Mouse (Mus musculus) heart, adult 11 months (tissue): ENCODE measurements around the gene Adamts3.

Experiments
- DNase-seq: peaks from one replicate; pipeline ENCODE4 v3.0.0; 2022

The Adamts3 gene

DNA sequence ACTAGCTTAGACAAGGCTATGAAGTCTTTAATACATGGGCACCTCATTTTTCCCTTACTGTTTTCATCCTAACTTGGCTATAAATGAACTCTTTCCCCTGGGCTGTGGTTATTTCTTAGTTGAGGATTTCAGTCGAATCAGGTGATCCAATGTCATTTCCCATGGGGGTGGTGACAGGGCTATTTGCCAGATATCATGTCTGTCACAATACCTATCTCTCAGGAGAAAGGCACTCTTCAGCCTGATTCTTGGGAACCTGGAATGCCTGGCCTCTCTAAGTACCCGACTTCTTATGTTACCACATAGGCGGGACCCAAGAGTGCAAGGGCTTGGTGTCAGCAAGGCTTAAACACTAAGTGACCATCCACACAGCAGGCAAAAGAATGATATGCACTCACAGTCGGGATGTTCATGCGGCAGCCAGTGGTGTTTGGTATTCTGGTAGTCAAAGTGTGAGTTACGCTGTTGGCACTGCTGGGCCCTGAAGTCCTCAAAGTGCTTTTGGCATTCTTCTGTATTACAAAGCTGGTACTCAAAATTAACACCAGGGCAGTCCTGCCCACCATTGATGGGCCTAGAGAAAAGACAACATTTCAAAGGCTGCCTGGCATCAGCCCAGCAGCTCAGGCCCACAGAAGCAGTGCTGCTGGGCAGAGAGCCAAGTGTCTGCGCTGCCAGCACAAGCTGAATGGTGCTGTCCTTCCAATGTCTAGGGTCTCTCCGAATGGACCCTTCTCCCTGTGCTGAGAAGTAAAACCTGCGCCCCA lies 181.7 kb downstream of the Adamts3 start:
- DNase-seq = no peak

DNA sequence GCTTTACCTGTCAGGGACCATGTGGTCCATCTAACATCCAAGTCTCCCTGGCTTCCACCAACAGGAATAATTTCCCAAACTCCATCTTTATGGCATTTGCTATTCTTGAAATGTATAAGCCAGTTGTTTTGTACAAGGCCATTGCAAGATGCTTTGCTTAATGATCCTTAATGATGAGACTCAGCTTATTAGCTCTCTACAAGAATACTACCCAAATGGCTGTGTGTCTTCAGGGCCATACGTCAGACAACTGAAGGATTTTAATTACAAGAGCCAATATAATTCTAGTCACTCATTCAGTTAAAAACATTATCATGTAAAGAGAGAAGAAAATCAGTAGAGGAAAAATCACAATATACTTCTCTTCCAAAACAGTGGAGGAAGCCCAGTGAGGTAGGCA lies 195.3 kb downstream of the Adamts3 start:
- DNase-seq = no peak

DNA sequence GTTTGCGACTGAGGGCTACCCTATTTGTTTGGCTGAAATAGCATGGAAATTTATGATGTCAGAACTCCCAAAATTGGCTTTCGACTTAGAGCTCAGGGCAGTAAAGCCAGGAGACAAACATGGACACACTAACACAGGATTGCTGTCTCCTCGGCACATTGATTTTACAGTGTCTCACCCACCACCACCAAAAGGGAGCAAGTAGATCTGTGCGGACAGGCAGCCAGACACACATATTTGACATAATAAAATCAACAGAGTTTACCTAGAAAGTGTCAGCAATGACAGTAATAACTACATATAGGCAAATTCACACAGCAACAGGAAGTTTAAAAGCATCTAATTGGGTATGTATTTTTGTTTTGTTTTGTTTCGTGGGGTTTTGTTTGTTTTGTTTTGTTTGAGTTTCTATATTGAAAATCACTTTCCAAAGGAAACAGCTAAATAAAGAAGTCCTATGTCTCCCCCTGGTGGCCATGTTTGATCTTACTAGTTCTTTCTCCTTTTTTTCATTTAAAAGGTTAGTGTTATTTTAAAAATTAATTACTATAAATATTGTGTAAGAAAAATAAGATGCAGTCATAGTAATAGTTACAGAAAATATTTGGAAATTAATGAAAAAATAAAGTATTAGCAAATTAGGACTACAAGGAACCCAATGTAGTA lies 203.1 kb downstream of the Adamts3 start:
- no peak for DNase-seq

DNA sequence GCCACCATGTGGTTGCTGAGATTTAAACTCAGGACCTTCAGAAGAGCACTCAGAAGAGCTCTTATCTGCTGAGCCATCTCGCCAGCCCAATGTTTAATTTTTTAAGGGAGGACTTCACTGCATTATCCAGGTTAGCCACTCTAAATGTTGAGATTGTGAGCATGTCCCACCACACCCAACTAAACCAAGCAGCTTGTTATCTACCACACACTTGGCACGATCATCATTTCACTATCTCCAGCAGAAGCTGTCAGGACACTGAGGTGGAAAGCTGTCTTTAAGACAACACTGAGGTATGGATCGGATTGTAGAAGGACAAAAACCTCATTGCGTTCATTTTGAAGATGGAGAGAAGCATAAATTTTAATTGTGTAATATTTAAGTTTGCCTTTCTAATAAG lies 205.0 kb downstream of the Adamts3 start:
- DNase-seq = no peak

DNA sequence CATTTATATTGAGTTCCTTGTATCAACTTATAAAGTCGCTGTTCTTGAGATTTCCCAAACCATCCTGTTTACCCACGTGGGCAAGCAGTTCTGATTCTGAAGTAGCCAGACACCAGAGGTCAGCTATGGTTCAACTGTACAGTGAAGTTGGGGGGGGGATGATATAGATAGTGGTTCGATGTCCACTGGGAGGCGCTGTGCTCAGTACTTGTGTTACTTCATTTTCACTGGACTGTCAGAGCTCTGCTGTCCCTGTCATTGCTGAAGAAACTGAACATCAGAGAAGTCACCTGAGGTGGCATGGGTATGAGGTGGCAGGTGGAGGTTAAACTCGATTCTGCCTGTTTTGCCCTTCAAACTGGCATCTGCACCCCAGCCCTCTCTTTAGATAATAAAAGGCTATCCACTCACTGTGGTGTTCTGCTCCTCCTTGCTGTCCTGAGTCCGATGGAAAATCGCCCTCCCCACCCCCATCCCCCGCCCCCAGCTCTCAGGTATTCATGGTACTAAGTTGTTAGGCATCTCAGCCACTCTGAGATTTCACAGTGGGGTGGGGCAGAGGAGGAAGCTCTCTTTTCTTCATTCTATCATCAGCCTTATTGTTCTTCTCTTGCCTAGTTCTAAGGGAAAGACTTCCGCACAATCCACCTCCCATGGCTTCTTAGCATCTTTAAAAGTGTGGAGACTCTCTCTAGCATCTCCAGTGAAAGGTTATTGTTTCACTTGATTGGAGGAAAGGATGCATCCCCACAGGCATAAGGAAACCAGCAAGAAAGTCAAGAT lies 208.9 kb downstream of the Adamts3 start:
- no peak for DNase-seq

DNA sequence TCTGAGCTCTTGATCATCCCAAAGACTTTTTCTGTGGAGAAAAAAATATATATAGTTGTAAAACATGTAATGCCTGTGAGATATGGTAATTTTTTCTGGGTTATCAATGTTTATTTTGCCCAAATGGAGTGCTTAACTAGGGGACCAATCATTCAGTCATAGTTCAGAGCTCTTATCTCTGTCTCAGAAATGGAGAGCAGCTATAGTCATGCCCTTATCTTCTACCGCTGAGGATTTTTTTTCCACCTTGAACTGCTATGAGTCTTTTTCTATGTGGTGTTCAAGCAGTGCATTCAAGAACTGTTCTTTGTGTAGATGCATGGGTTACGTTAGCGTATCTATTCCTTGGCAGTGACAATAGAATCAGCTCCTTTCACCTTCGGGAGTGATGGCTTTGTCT lies 210.2 kb downstream of the Adamts3 start:
- DNase-seq = no peak

DNA sequence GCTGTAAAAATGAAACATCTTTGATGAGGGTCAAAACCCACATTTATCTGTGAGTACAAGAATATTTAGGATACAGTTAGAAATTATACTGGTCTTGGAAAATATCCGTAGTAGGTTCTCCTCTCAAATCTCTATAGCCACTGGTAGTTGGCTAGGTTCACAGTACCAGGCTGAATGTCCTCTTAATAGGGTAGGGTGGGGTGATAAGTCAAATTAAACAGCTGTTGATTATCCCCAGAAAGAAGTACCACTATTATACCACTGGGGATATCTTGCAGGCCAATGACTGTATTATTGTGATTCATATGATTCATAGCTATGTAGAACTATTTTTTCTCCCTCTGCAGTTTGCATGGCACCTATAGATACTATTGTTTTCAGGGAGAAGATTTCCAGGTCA lies 228.8 kb downstream of the Adamts3 start:
- DNase-seq = no peak

DNA sequence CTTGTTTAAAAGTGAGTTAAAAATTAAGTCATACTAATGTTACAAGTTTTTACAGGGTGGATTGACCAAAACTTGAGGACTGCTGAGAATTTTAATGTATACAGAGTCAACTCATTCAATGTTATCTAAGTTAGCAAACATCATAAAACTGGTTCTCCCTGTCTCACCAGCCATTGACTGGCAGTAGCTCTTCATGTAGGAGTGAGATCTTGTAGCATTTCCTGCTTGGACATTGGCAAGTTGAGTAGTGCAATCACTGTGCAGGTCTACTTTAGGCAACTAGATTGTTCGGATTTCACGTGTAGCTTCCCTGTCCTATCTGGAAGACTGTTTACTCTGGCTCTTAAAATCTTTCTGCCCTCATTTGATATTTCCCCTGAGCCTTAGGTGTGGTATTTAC lies 229.3 kb downstream of the Adamts3 start:
- DNase-seq = no peak

DNA sequence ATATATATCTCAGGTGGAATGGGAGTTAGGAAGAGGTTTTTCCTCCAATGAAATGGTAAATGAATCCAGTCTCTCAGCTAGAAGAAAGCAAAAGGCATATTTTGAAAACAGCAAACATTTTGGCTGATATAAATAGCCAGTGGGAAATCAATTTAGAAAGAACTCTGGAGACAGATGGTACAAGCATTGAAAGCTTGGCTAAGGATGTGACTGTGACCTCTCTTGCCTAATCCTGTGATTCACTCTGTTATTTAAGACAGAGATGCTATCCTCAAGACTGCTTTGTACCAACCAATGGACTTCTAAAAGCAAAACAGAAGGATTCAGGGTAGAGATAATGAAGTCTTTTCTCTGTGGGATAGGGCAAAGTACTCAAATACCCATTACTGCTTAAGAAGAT lies 236.2 kb downstream of the Adamts3 start:
- DNase-seq = no peak

DNA sequence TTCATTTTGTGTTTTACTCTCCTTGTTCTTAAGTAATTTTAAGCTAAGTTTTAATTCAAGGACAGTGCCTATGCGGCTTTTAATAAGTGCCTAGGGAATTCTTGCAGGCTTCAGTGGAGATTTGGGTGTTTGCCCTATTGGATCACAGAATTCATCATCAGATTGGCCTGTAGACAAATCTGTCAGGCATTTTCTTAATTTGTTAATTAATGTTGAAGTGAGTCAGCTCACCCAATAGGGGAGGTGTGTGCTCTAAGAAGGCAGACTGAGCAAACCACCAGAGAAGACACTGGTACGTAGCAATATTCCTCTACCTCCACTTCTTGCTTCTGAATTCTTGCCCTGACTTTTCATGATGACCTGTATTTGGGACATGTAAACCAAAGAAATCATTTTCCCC lies 247.7 kb downstream of the Adamts3 start:
- DNase-seq = no peak

DNA sequence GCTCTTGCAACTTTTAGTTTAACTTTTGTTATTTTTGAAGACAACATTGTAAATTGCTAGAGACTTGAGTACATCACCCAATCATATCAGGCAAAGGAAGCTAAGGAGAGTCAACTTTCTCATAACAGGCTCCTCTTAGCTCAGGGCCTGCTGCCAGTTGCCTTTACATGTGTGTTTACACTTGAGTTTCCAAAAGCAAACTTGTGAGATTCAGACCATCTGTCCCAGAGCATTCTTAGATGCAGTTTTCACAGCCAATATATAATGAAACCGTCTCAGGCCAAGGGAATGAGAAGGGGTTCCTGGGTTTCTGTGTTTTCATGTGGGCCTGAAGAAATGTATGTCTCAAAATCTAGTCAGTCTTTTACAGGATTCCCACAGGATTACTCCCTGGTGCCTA lies 251.5 kb downstream of the Adamts3 start:
- no peak for DNase-seq
